Mouse (Mus musculus): ENCODE measurements around the gene Kif26b. TPM values are rescaled to one million over a fixed set of nuclear protein-coding genes. Genes with fewer than 3 reads are reported as not detected.

The Kif26b gene
- total RNA-seq, 2 experiments from 2014 or later: 16.3 to 18.8 TPM

GRCm38 (mm10) chr1:178573406-178574032, 44.6 kb downstream of the Kif26b start:
- intact Hi-C loops (cut with DNase I): no loop called here
- no peak for DNase-seq (ENCODE audit: extremely low spot score in 1 of 2, low spot score in 2 of 2)

GRCm38 (mm10) chr1:178575706-178576105, 46.8 kb downstream of the Kif26b start:
- DNase-seq (ENCODE audit: extremely low spot score in 1 of 2, low spot score in 2 of 2): no peak
- intact Hi-C loops (cut with DNase I): no loop called here

DNA sequence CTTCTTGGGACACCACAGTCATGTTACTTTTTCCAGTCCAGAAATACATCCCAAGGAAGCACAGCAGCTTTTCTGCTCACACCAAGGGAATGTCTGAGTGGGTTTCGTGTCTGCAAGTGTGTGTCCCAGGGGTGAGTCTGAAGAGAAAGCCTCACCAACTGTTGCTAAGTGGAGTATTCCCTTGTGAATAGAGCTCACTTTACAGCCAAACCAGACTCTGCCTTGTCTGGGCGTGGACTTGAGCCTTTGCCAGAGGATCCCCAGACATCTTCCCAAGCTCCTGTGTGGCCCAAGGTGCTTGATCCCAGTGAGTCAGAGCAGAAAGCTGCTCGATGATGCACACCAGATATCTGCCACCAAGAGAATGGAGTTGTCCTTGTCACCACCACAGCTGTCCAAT, 48.0 kb downstream of the Kif26b start:
- intact Hi-C loops (cut with DNase I): no loop called here
- no peak for DNase-seq (ENCODE audit: extremely low spot score in 1 of 2, low spot score in 2 of 2)

DNA sequence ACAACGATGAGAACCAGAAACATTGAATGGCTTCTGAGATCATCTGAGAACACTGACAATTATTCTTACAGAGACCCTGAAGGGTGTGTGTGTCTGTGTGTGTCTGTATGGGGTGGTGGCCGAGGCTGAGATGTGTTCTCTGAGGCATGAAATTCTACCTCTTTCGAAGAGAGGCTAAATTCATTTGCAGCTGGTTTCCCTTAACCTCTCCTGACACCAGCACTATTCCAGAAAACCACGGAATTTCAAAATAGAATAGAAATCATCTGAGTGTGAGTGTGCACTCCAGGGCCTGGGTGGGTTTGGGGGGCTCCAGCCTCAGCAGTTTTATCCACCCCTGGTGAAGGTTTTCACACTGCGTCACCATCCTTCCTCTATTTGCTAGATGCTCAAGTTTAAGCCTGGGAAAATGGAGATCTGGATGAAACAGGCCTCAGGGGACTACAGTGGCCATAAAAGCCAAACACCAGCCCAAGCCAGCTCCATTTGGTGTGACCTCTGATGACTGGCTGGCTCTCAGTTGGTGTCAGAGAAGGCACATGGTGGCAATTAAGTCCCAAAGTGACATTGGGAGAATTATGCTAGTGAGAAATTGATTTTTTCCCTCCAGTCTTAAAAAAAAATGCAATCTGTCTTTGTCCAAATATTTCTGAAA, 56.6 kb downstream of the Kif26b start:
- intact Hi-C loops (cut with DNase I): no loop called here
- no peak for DNase-seq (ENCODE audit: extremely low spot score in 1 of 2, low spot score in 2 of 2)

DNA sequence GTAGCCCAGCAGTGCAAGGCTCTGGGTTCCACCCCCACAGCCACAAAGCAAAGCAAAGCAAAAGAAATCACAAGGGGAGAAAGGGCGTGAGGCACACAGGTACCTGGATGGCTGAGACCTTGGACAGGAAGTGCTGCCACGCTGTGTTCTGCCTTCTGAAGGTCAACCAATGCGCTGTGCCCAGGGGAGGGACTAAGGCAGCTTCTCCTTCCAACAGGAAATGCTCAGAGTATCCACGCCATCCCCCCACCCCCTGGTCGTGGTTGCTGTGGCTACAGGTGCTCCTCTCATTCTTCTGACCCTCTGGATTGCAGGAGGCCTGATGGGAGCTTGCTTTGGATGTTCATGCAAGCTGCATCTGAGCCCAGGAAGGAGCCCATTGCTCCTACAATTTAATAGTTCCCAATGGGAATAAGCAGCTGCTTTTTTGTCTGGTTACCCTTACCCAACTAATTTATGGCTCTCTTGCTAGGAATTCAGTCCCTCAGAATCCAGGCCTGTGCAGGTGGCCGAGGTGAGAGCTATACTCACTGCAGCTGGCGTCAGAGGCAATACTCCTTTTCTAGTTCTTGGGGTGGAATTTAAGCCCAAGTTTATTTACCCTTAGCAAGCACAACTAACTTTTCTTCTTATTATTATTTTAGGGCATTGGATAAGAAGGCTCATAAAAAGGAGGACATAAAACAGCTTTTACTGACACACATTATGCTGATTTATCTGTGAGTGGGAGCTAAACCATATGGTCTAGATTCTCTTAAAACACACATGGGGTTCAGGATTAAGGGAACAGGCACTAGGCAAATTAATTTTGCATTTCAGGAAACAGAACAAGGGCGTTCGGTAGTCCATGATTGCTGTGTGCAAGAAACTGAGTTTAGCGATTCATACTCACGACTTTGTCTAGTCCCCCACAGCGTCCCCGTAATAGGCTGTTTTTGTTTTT, 61.6 kb downstream of the Kif26b start:
- peak in 1 of 2 experiments; percentile 44 for DNase-seq (ENCODE audit: extremely low spot score in 1 of 2, low spot score in 2 of 2)
- intact Hi-C loops (cut with DNase I): no loop called here

DNA sequence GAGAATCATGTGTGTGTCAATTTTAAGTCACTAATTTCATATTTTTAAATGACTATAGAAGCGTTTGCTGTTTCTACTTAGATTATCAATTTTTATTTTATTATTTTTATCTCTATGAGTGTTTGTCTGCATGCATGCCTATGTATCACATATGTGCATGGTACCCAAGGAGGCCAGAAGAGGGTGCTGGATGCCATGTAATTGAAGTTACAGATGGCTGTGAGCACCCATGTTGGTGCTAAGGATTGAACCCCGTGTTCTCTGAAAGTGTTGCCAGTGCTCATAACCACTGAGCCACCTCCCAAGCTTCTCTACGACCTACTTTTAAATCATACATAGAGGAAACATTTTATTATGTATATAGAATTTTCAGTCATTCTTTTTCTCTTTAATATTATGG, 68.2 kb downstream of the Kif26b start:
- intact Hi-C loops (cut with DNase I): no loop called here
- DNase-seq (ENCODE audit: extremely low spot score in 1 of 2, low spot score in 2 of 2): no peak

- DNase-seq (ENCODE audit: extremely low spot score in 1 of 2, low spot score in 2 of 2): no peak
- intact Hi-C loops (cut with DNase I): no loop called here
Measured at GRCm38 (mm10) chr1:178597757-178598156, 68.8 kb downstream of the Kif26b start.

GRCm38 (mm10) chr1:178600851-178601569, 72.1 kb downstream of the Kif26b start:
- intact Hi-C loops (cut with DNase I): no loop called here
- peak in 1 of 2 experiments; percentile 39 for DNase-seq (ENCODE audit: extremely low spot score in 1 of 2, low spot score in 2 of 2)

- intact Hi-C loops (cut with DNase I): no loop called here
- no peak for DNase-seq (ENCODE audit: extremely low spot score in 1 of 2, low spot score in 2 of 2)
Measured at GRCm38 (mm10) chr1:178609151-178609775, 80.3 kb downstream of the Kif26b start.

DNA sequence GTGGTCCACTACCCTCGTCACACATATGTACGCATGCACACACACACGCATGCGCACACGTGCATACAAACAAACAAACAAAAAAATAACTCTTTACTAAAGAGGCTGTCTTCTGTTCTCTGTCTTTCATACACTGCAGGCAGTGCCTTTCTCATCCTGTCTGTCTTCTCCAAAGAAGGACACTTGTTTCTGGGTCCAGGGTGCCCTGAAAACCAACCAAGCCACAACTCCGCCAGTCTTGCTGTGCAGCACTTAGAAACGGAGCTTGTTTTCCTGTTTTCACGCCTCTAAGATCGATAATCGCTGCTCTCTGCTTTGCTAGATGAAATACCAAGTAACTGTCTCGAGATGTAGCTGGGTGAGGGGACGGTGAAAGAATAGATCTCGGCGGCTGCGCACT, 82.6 kb downstream of the Kif26b start:
- no peak for DNase-seq (ENCODE audit: extremely low spot score in 1 of 2, low spot score in 2 of 2)
- intact Hi-C loops (cut with DNase I): no loop called here

DNA sequence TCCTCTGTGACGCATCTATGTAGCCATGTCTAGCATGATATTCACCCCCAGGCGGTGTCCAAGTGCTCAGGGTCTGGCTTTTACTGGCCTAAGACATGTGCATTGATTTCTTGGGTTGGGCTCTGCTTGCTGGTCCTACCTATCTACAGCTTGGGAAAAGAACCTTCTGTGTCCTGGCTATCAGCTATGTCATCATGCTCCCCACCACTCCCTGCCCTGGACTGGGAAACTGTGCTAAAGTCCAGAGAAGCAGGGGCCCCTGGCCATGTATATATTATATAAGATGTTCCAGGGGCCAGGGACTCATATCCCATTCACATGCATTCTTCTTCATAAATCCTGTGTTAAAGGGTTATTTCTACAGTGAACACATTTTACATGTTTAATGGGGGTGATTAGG, 92.4 kb downstream of the Kif26b start:
- no peak for DNase-seq (ENCODE audit: extremely low spot score in 1 of 2, low spot score in 2 of 2)
- intact Hi-C loops (cut with DNase I): no loop called here

GRCm38 (mm10) chr1:178623889-178624288, 95.0 kb downstream of the Kif26b start:
- no peak for DNase-seq (ENCODE audit: extremely low spot score in 1 of 2, low spot score in 2 of 2)
- intact Hi-C loops (cut with DNase I): no loop called here

- intact Hi-C loops (cut with DNase I): no loop called here
- no peak for DNase-seq (ENCODE audit: extremely low spot score in 1 of 2, low spot score in 2 of 2)
Measured at GRCm38 (mm10) chr1:178626961-178627381, 98.0 kb downstream of the Kif26b start.

DNA sequence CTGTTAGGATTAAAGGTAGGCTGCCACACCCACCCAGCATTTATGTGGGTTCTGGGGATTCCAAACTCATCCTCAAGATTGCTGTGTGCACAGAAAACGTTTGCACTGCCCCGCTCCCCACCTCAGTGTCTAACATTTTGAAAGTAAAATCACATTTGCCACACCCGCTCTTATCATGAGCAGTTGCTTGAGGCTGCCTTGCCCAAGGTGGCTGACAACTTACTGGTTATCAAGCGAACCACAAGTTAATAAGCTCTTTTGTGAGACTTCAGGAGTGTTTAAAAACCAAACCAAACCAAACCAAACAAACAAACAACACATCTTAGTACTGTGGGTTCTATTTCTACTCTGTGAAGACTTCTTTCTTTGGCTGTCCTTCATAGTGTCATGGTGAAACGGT, 101.1 kb downstream of the Kif26b start:
- intact Hi-C loops (cut with DNase I): no loop called here
- no peak for DNase-seq (ENCODE audit: extremely low spot score in 1 of 2, low spot score in 2 of 2)

- intact Hi-C loops (cut with DNase I): no loop called here
- DNase-seq (ENCODE audit: extremely low spot score in 1 of 2, low spot score in 2 of 2): no peak
Measured at GRCm38 (mm10) chr1:178631863-178632262, 102.9 kb downstream of the Kif26b start.

- no peak for DNase-seq (ENCODE audit: extremely low spot score in 1 of 2, low spot score in 2 of 2)
- intact Hi-C loops (cut with DNase I): no loop called here
Measured at GRCm38 (mm10) chr1:178634359-178635085, 105.6 kb downstream of the Kif26b start.

DNA sequence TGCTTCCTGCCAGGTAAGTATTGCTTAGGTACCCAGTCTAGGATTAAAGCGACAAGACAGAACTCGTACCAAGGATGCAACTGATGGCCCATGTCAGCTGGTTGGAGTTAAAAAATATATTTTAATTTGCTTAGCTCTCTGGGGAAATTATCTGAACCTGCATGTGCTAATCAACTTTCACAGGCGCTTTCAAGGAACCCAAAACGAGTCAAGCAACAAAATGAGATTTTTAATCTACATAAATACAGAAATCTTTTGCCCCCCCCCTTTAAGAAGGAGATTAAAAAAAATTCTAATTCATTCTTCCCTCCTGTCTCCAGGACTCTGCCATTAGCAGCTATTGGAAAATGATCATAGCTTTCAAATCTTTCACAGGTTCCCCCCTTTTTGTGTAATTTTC, 106.5 kb downstream of the Kif26b start:
- no peak for DNase-seq (ENCODE audit: extremely low spot score in 1 of 2, low spot score in 2 of 2)
- intact Hi-C loops (cut with DNase I): no loop called here

DNA sequence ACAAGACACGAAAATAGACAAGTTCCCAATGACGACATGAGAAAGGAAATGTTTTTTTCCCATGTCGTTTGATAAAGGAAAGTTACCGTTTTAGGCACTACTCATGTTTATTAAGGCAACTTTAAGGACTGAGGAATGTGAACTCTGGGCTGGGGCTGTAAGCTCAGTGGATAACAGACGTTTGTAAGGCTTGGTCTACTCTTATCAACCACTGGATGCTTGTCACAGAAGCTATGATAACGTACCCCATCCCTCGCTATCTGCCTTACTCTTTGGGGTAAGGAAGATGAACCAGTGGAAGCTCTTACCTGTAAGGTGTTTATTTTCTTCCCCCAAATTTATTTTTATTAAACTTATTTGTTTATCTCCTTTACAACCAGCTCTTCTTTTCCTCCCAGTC, 108.4 kb downstream of the Kif26b start:
- DNase-seq (ENCODE audit: extremely low spot score in 1 of 2, low spot score in 2 of 2): no peak
- intact Hi-C loops (cut with DNase I): no loop called here
